Mouse (Mus musculus) olfactory bulb, adult 2 months (tissue): Measurements from ENCODE around the gene Syne2. TPM values are rescaled to one million over a fixed set of nuclear protein-coding genes. Genes with fewer than 3 reads are reported as not detected.

Experiments used
- H3K27ac ChIP-seq: fragments of 200-500 bp; 2 replicates; pipeline ENCODE4 v1.5.1; 2012; ENCODE audit warnings: low read depth, low read length; ENCODE audit not compliant: insufficient read depth
- H3K4me1 ChIP-seq: fragments of 200-500 bp; 2 replicates; pipeline ENCODE4 v1.6.1; 2012; ENCODE audit warnings: low read length; ENCODE audit not compliant: control insufficient read depth, insufficient read depth
- H3K4me3 ChIP-seq: fragments of 200-500 bp; 2 replicates; pipeline ENCODE4 v1.5.1; 2012; ENCODE audit warnings: mild to moderate bottlenecking, low read depth, low read length, moderate library complexity; ENCODE audit not compliant: insufficient read depth
- CTCF ChIP-seq: fragments of 200-500 bp; IDR thresholded peaks from 2 replicates; pipeline ENCODE4 v1.5.1; 2012; ENCODE audit warnings: low read depth, mild to moderate bottlenecking, low read length, moderate library complexity; ENCODE audit not compliant: insufficient read depth
- POLR2A ChIP-seq: fragments of 200-500 bp; IDR thresholded peaks from 2 replicates; pipeline ENCODE4 v1.6.1; 2012; ENCODE audit warnings: mild to moderate bottlenecking, low read depth, low read length, moderate library complexity; ENCODE audit not compliant: insufficient read depth
- WGBS: fragments of 180-500 bp; shearing (Covaris S2); methylation state at CpG from one replicate; pipeline ENCODE4 v1.1.7; 2018; 5-methylcytosine and 5-hydroxymethylcytosine counted together
- polyA plus RNA-seq: library from polyadenylated mRNA; stranded (reverse); fragments of >200 nt; gene quantifications from 2 replicates; pipeline ENCODE4 v1.2.4, GENCODE M21; 2012; ENCODE audit warnings: low replicate concordance; ENCODE audit not compliant: missing spikeins, insufficient read depth, insufficient read length

The Syne2 gene
- polyA plus RNA-seq, 1 experiment = not detected

- no peak overlapping the region for H3K27ac ChIP-seq
- TF ChIP-seq POLR2A (no peak), CTCF (no peak)
- H3K4me1 ChIP-seq = no peaks in the 10 kb centered on the region
- WGBS = 88% methylated on average over 12 of the region's 12 CpGs
- no peak overlapping the region for H3K4me3 ChIP-seq
Measured at GRCm38 (mm10) chr12:75879636-75880317, 61.8 kb downstream of the Syne2 start.

GRCm38 (mm10) chr12:75881554-75881953 is 63.6 kb downstream of the Syne2 start:
- no peak overlapping the region for H3K27ac ChIP-seq
- TF ChIP-seq CTCF (no peak), POLR2A (no peak)
- H3K4me1 ChIP-seq = peaks cover 2% of the 10 kb centered on the region; the same call in 1 of the 2 replicates
- no peak overlapping the region for H3K4me3 ChIP-seq
- WGBS = 66% methylated on average over 4 of the region's 4 CpGs

GRCm38 (mm10) chr12:75886161-75886560 is 68.2 kb downstream of the Syne2 start:
- H3K4me1 ChIP-seq = peaks cover 2% of the 10 kb centered on the region; the same call in 1 of the 2 replicates
- H3K27ac ChIP-seq = no peak overlapping the region
- WGBS = 84% methylated on average over 7 of the region's 7 CpGs
- TF ChIP-seq CTCF = no peak
- no peak for TF ChIP-seq POLR2A
- no peak overlapping the region for H3K4me3 ChIP-seq

DNA sequence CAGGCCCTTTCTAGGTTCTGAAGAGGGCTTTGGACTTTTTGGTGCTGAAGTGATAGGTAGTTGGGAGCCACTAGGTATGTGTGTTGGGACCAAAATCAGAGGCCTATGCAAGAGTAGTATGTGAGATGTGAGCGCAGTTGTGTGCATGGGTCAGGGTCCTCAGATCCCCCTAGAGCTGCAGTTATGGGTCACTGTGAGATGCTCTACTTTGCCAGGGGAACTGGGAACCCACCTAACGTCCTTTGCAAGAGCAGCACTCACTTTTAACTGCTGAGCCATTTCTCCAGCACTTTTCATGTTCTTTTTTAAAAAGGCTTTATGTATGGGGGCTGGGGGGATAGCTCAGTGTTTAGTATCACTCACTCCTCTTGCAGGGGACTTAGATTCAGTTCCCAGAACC is 69.0 kb downstream of the Syne2 start:
- WGBS = 97% methylated on average over 2 of the region's 2 CpGs
- peaks cover 2% of the 10 kb centered on the region; the same call in 1 of the 2 replicates for H3K4me1 ChIP-seq

DNA sequence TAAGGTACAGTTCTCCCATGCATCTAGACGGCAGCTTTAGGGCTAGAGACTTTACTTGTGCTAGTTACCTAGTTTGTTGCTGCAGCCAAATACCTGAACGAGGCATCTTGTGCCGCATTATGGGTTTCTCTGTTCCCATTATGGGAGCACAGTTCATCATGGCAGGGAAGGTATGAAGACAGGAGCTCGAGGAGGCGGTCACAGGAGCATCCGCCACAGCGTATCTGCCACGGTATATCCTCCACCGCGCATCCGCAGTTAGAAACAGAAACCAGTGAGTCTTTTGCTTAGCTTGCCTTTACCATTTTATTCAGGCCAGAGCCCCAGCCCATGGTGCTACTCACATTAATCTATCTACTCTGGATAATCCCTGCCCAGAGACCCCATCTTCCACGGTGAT is 70.8 kb downstream of the Syne2 start:
- WGBS = 98% methylated on average over 12 of the region's 12 CpGs
- Histone ChIP-seq H3K4me1 (peaks cover 2% of the 10 kb centered on the region; the same call in 1 of the 2 replicates), H3K4me3 (no peak overlapping the region), H3K27ac (no peak overlapping the region)
- TF ChIP-seq POLR2A (no peak), CTCF (no peak)

More for the DNA sequence above, 69.0 kb downstream of the Syne2 start:
- Histone ChIP-seq H3K27ac (no peak overlapping the region), H3K4me3 (no peak overlapping the region)
- TF ChIP-seq POLR2A (no peak), CTCF (no peak)

- TF ChIP-seq CTCF (no peak), POLR2A (no peak)
- H3K27ac ChIP-seq = no peak overlapping the region
- H3K4me3 ChIP-seq = no peak overlapping the region
- WGBS = 96% methylated on average over 5 of the region's 5 CpGs
- H3K4me1 ChIP-seq = no peaks in the 10 kb centered on the region
Measured at GRCm38 (mm10) chr12:75891206-75891605, 73.3 kb downstream of the Syne2 start.

DNA sequence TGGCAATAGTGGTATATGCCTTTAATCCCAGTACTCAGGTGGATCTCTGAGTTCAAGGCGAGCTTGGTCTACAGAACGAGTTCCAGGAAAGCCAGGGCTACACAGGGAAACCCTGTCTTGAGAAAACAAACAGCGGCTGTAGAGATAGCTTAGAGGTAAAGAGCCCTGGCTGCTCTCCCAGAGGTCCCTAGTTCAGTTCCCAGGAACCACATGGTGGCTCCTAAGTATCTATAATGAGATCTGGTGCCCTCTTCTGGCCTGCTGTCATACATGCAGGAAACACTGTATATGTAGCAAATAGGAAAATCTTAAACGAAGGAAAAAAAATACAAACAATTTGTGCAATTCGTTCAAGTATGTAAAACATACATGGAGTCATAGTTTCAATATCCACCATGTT is 75.5 kb downstream of the Syne2 start:
- H3K4me1 ChIP-seq = no peaks in the 10 kb centered on the region
- H3K4me3 ChIP-seq = no peak overlapping the region
- WGBS = 87% methylated on average over 5 of the region's 5 CpGs
- no peak overlapping the region for H3K27ac ChIP-seq
- no peak for TF ChIP-seq CTCF
- TF ChIP-seq POLR2A = no peak

- no peak overlapping the region for H3K27ac ChIP-seq
- H3K4me1 ChIP-seq = no peaks in the 10 kb centered on the region
- TF ChIP-seq CTCF (no peak), POLR2A (no peak)
- 77% methylated on average over 9 of the region's 9 CpGs for WGBS
- no peak overlapping the region for H3K4me3 ChIP-seq
Measured at GRCm38 (mm10) chr12:75894316-75894997, 76.5 kb downstream of the Syne2 start.

- no peak overlapping the region for H3K4me3 ChIP-seq
- no peaks in the 10 kb centered on the region for H3K4me1 ChIP-seq
- 55% methylated on average over 7 of the region's 7 CpGs for WGBS
- no peak overlapping the region for H3K27ac ChIP-seq
- TF ChIP-seq CTCF (no peak), POLR2A (no peak)
Measured at GRCm38 (mm10) chr12:75894998-75895331, 77.0 kb downstream of the Syne2 start.

- Histone ChIP-seq H3K4me1 (no peaks in the 10 kb centered on the region), H3K4me3 (no peak overlapping the region), H3K27ac (no peak overlapping the region)
- 84% methylated on average over 7 of the region's 7 CpGs for WGBS
- TF ChIP-seq POLR2A (no peak), CTCF (no peak)
Measured at GRCm38 (mm10) chr12:75897793-75898192, 79.9 kb downstream of the Syne2 start.
